Mouse (Mus musculus) duodenum, adult 2 months (tissue): ENCODE results near the gene Prm3. TPM values are rescaled to one million over a fixed set of nuclear protein-coding genes. Genes with fewer than 3 reads are reported as not detected.

Experiments
- polyA plus RNA-seq: library from polyadenylated mRNA; depleted of rRNA; stranded (reverse); fragments of >200 nt; gene quantifications from 2 replicates; pipeline ENCODE4 v1.2.3, GENCODE M21; 2012; ENCODE audit warnings: low replicate concordance; rRNA removed

Prm3 gene
- polyA plus RNA-seq: not detected in 2 replicates

GRCm38 (mm10) chr16:10790702-10791101 is at the start of gene Prm3:
Prm3 (minus strand) TSS chr16:10790914.

DNA sequence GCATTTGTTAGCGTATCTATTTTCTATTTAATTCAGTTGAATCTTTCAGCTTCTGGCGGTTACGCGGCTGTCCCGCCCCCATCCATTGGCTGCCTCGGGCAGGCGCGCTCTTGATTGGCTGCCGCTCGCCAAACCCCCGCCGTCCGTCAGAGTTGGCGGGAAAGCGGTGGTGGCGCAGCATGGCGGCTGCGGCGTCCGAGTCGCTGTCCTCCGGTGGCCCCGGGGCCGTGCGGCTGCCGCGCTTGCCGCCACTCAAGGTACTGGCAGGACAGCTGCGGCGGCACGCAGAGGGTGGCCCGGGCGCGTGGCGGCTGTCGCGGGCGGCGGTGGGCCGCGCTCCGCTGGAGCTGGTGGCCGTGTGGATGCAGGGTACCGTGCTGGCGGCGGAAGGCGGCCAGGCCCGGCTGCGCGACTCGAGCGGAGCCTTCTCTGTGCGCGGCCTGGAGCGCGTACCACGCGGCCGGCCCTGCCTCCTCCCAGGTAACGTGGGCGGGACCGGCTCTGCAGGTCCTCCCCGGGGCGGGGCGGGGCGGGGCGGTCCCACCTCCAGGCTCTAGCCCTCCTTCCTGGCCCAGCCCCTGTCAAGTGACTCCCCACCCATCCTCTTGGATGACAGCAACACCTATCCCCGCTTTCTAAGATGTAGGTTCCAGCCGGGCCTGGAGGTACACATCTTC is 44.3 kb upstream of the Prm3 start, which contains the start of gene Rmi2:
TSS of gene Rmi2 (plus strand) at position 149 of the 677 bp plus-strand sequence.

DNA sequence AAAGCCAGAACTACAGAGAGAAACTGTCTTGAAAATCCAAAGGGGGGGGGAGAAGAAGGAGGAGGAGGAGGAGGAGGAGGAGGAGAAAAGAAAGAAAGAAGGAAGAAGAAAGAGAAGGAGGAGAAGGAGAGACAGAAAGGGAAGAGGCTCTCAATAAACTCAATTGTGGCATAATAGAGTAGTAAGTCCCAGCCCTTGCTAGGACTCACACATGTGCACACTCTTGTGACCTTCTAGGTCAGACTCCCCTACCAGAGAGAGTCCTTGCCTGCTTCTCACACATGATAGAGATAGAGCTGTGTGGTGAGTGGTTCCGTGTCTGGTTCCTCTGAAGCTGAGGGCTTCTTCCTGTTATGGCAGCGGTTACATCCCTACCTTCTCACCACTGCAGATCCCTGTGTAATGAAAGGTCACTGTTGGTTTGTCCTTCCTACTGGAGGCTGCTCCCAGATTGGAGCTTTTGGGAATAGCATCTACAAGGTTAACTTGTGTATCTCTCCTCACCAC is 22.2 kb upstream of the Prm3 start, which contains the start of gene Gm11172:
TSS of gene Gm11172 (plus strand) at position 51 of the 507 bp plus-strand sequence.

DNA sequence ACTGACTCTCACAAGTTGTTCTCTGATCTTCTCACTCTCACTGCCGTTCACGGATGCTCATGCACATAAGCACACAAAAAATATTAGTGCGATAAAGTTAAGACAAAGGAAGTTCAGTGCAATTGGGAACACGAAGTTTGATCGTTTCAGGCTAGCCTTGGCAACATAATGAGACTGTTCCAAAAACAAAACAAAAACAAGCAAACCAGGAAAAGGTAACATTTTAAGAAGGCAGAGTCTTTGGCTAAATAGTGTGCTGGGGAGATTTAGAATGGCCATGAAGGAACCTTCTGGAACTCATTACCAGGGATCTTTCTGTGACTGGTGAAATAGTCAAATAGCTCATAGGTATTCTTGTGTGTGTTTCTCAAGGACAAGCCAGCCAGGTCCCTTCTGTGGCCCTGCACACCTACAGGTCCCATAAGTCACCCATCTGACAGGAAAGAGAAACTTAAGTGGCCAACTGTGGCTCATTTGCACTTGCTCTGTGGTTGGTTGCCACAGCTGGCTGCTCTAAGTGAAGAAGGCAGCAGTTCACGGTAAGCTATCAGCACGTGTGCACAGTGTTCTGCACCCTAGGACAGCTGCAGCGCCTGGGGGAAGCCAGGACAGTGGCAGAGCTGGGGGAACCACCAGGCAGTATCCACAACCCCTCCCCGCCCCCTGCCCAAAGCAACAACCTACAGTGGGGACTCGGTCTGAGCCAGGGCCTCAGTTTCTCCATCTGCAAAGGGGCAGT is 15.2 kb upstream of the Prm3 start, which contains the start of gene Prm1:
TSS of gene Prm1 (minus strand) at position 51 of the 739 bp plus-strand sequence.

GRCm38 (mm10) chr16:10796034-10796433 is 5.3 kb upstream of the Prm3 start, which contains the start of gene Prm2:
Prm2 (minus strand) TSS chr16:10796134.

GRCm38 (mm10) chr16:10788271-10788670 is 2.4 kb downstream of the Prm3 start, which contains the start of gene Tnp2:
Tnp2 (minus strand) TSS chr16:10788660.

GRCm38 (mm10) chr16:10785371-10786231 is 5.1 kb downstream of the Prm3 start, which contains the start of gene Socs1:
Socs1 (minus strand) TSS chr16:10785536.

Other genes with a start within 250 kb of the Prm3 start
- 40.6 and 63.1 TPM in 2 replicates for gene Dexi, start 247.9 kb downstream of the Prm3 start, polyA plus RNA-seq
- gene Clec16a, start 245.6 kb downstream of the Prm3 start, polyA plus RNA-seq: 8.0 and 8.2 TPM in 2 replicates
- 12.8 and 35.0 TPM in 2 replicates for gene Socs1, start 5.4 kb downstream of the Prm3 start, polyA plus RNA-seq
- 0.33 TPM in 1 of 2 replicates, not detected in the other for gene Tnp2, start 2.3 kb downstream of the Prm3 start, polyA plus RNA-seq
- gene Prm2, start 5.2 kb upstream of the Prm3 start, polyA plus RNA-seq: 0.20 TPM in 1 of 2 replicates, not detected in the other
- not detected in 2 replicates for gene Prm1, start 14.9 kb upstream of the Prm3 start, polyA plus RNA-seq
- not detected in 2 replicates for gene Gm11172, start 22.0 kb upstream of the Prm3 start, polyA plus RNA-seq
- 1.7 and 3.4 TPM in 2 replicates for gene Rmi2, start 44.1 kb upstream of the Prm3 start, polyA plus RNA-seq